In the genomic region with DNA sequence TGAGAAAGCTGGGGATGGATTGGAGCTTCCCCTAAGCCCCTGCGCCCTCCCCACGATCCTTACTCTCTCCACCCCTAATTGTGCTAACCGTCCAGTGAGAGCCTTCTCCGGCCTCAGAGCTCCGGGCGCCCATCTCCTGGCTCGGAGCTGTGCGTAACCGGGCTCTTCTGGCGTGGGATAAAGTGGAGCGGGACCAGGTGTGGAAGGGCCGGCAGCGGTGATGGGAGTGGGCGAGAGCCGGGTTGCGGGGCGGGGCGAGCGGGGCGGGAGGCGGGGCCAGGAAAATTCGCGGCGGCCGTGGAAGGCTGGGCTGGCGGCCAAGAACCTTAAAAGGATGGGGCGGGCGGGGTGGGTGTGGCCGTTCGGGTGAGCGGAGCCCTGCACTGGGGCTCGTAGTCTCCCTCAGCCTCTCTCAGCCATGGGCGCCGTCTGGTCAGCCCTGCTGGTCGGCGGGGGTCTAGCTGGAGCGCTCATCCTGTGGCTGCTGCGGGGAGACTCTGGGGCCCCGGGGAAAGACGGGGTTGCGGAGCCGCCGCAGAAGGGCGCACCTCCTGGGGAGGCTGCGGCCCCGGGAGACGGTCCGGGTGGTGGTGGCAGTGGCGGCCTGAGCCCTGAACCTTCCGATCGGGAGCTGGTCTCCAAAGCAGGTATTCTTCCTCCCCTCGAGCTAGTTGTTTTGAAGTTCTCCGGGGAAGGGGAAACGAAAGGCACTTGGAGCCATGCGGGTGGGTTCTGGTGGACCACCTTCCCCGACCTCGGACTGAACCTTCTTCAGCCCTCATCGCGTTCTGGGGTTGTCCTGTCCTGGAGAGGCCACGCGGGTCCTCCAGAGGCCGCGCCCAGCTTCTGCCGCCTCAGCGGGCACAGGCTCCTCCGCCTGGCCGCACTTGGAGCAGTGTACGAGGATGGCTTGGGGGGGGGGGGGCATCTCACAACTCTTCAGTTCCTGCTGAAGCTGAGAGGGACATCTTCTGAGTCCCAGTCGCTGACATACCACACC, we compare ENCODE assay signal across 8 mouse cellular contexts. TPM values are rescaled to one million over a fixed set of nuclear protein-coding genes. Genes with fewer than 3 reads are reported as not detected.
DNase-seq lines count a peak whose midpoint lies in the region; ATAC-seq and TF ChIP-seq lines count a peak whose summit lies in the region.

Stbd1 (plus strand) TSS at position 351 of the 1,000 bp plus-strand sequence.

- TF ChIP-seq POLR2A in ES-Bruce4 (IDR thresholded peaks at IDR 0.05; ENCODE audit: insufficient read depth, low read length): no peak
- peak; percentile 37 for TF ChIP-seq POLR2A in small intestine, adult 2 months (IDR thresholded peaks at IDR 0.05; ENCODE audit: low read depth, low read length)

- no peak for TF ChIP-seq EP300 in ES-Bruce4 (IDR thresholded peaks at IDR 0.05; ENCODE audit: insufficient read depth, low read depth, low read length)

- peaks cover 5% of the 10 kb centered on the region for H3K27me3 ChIP-seq in ES-Bruce4 (ENCODE audit: control insufficient read depth, insufficient read depth, low read length, poor library complexity, severe bottlenecking)
- H3K27me3 ChIP-seq in forebrain, embryonic 15.5 days: no peaks in the 10 kb centered on the region
- H3K27me3 ChIP-seq in hindbrain, embryonic 10.5 days (ENCODE audit: insufficient read depth, poor library complexity, severe bottlenecking): peaks cover 33% of the 10 kb centered on the region
- peaks cover 11% of the 10 kb centered on the region; the same call in 1 of the 2 replicates for H3K27me3 ChIP-seq in limb, embryonic 10.5 days (ENCODE audit: low read depth, poor library complexity, severe bottlenecking)
- peaks cover 41% of the 10 kb centered on the region for H3K27me3 ChIP-seq in midbrain, embryonic 10.5 days (ENCODE audit: low read depth, poor library complexity, severe bottlenecking)
- peaks cover 5% of the 10 kb centered on the region; the same call in 1 of the 2 replicates for H3K27me3 ChIP-seq in small intestine, adult 2 months (ENCODE audit: control insufficient read depth, insufficient read depth, low read length)

- no peak within 1 kb of the TSS for H3K27ac ChIP-seq in ES-Bruce4 (ENCODE audit: insufficient read depth, low read length)
- H3K27ac ChIP-seq in forebrain, embryonic 15.5 days (replicated peaks): no peak within 1 kb of the TSS
- peak within 1 kb of the TSS; percentile 83 for H3K27ac ChIP-seq in hindbrain, embryonic 10.5 days
- H3K27ac ChIP-seq in limb, embryonic 10.5 days: peak within 1 kb of the TSS; percentile 87
- peak within 1 kb of the TSS; percentile 80 for H3K27ac ChIP-seq in midbrain, embryonic 10.5 days (replicated peaks)
- H3K27ac ChIP-seq in small intestine, adult 2 months (ENCODE audit: insufficient read depth, low read depth, low read length): peak within 1 kb of the TSS; percentile 2; the same call in 1 of the 2 replicates

- no peaks in the 10 kb centered on the region for H3K9me3 ChIP-seq in ES-Bruce4 (replicated peaks; ENCODE audit: control insufficient read depth, insufficient read depth, low read length, poor library complexity, severe bottlenecking)
- H3K9me3 ChIP-seq in forebrain, embryonic 15.5 days: no peaks in the 10 kb centered on the region
- H3K9me3 ChIP-seq in hindbrain, embryonic 10.5 days: no peaks in the 10 kb centered on the region
- H3K9me3 ChIP-seq in limb, embryonic 10.5 days (replicated peaks): no peaks in the 10 kb centered on the region
- no peaks in the 10 kb centered on the region for H3K9me3 ChIP-seq in midbrain, embryonic 10.5 days (replicated peaks)

- no peaks in the 10 kb centered on the region for H3K4me1 ChIP-seq in ES-Bruce4 (ENCODE audit: control insufficient read depth, insufficient read depth, low read length)
- H3K4me1 ChIP-seq in forebrain, embryonic 15.5 days: peaks cover 12% of the 10 kb centered on the region; the same call in 1 of the 2 replicates
- H3K4me1 ChIP-seq in hindbrain, embryonic 10.5 days (replicated peaks): peaks cover 16% of the 10 kb centered on the region; the same call in 1 of the 2 replicates
- peaks cover 11% of the 10 kb centered on the region for H3K4me1 ChIP-seq in limb, embryonic 10.5 days
- peaks cover 16% of the 10 kb centered on the region for H3K4me1 ChIP-seq in midbrain, embryonic 10.5 days
- peaks cover 10% of the 10 kb centered on the region for H3K4me1 ChIP-seq in small intestine, adult 2 months (ENCODE audit: control insufficient read depth, insufficient read depth, insufficient read length, low read length)

- no peak for TF ChIP-seq CTCF in ES-Bruce4 (IDR thresholded peaks at IDR 0.05; ENCODE audit: low read depth, low read length)
- TF ChIP-seq CTCF in small intestine, adult 2 months (IDR thresholded peaks at IDR 0.05; ENCODE audit: extremely low read depth, insufficient read length, insufficient replicate concordance, low read depth, low read length): no peak

- peak within 1 kb of the TSS; percentile 98 for H3K4me2 ChIP-seq in forebrain, embryonic 15.5 days (replicated peaks)

- H3K4me3 ChIP-seq in ES-Bruce4 (ENCODE audit: low read depth, low read length): peak within 1 kb of the TSS; percentile 72
- H3K4me3 ChIP-seq in forebrain, embryonic 15.5 days: peak within 1 kb of the TSS; percentile 62
- peak within 1 kb of the TSS; percentile 67 for H3K4me3 ChIP-seq in hindbrain, embryonic 10.5 days
- peak within 1 kb of the TSS; percentile 71 for H3K4me3 ChIP-seq in limb, embryonic 10.5 days
- H3K4me3 ChIP-seq in midbrain, embryonic 10.5 days: peak within 1 kb of the TSS; percentile 63
- H3K4me3 ChIP-seq in small intestine, adult 2 months (ENCODE audit: low read depth, low read length): peak within 1 kb of the TSS; percentile 82

- peak within 1 kb of the TSS; percentile 43 for H3K9ac ChIP-seq in ES-Bruce4 (ENCODE audit: low read depth, poor library complexity, severe bottlenecking)
- peak within 1 kb of the TSS; percentile 63 for H3K9ac ChIP-seq in forebrain, embryonic 15.5 days (replicated peaks)

- H3K36me3 ChIP-seq in ES-Bruce4 (ENCODE audit: control insufficient read depth, insufficient read depth, low read length, poor library complexity, severe bottlenecking): no peaks in the 10 kb centered on the region
- no peaks in the 10 kb centered on the region for H3K36me3 ChIP-seq in forebrain, embryonic 15.5 days
- no peaks in the 10 kb centered on the region for H3K36me3 ChIP-seq in hindbrain, embryonic 10.5 days
- H3K36me3 ChIP-seq in limb, embryonic 10.5 days: no peaks in the 10 kb centered on the region
- no peaks in the 10 kb centered on the region for H3K36me3 ChIP-seq in midbrain, embryonic 10.5 days
- H3K36me3 ChIP-seq in small intestine, adult 2 months (ENCODE audit: control insufficient read depth, insufficient read depth, low read length): no peaks in the 10 kb centered on the region

- ATAC-seq in forebrain, embryonic 15.5 days (replicated peaks): peak; percentile 94

- DNase-seq in adrenal gland, postnatal 10 days: peak; percentile 82
- DNase-seq in hindbrain, embryonic 10.5 days (ENCODE audit: low spot score): peak; percentile 84
- DNase-seq in limb, embryonic 10.5 days (ENCODE audit: low spot score): peak; percentile 91
- peak; percentile 85 for DNase-seq in midbrain, embryonic 10.5 days (ENCODE audit: low spot score)
- no peak for DNase-seq in frontal cortex, postnatal 25 days (ENCODE audit: low spot score in 2 of 2)

- WGBS in forebrain, embryonic 15.5 days: under 1% methylated on average over 63 of the region's 69 CpGs
- under 1% methylated on average over 69 of the region's 69 CpGs for WGBS in hindbrain, embryonic 10.5 days
- under 1% methylated on average over 69 of the region's 69 CpGs for WGBS in limb, embryonic 10.5 days
- WGBS in midbrain, embryonic 10.5 days: under 1% methylated on average over 69 of the region's 69 CpGs
- 1% methylated on average over 66 of the region's 69 CpGs for WGBS in small intestine, adult 2 months

RNA-seq across cellular contexts. Expression of gene Stbd1, which starts in this region (rescaled TPM):
- 2.7 and 2.8 TPM in 2 replicates for polyA plus RNA-seq in ES-Bruce4 (2011; ENCODE audit: insufficient read depth, insufficient read length, low read depth, missing spikeins)
- total RNA-seq in adrenal gland, postnatal 10 days (2021): 10 to 100 TPM; 16.8 to 18.6 TPM
- polyA plus RNA-seq in forebrain, embryonic 15.5 days (2015; fragmentation: Nextera tagmentation; extraction: Ambion mirVana): 3.4 TPM in 2 replicates
- 6.8 and 8.2 TPM in 2 replicates for polyA plus RNA-seq in hindbrain, embryonic 10.5 days (2016; fragmentation: Nextera tagmentation; extraction: Ambion mirVana)
- 7.9 and 8.6 TPM in 2 replicates for polyA plus RNA-seq in limb, embryonic 10.5 days (2016; fragmentation: Nextera tagmentation; extraction: Ambion mirVana)
- 6.7 and 7.5 TPM in 2 replicates for polyA plus RNA-seq in midbrain, embryonic 10.5 days (2016; fragmentation: Nextera tagmentation; extraction: Ambion mirVana)
- polyA plus RNA-seq in small intestine, adult 2 months (2012; rRNA removed): 0.94 and 1.0 TPM in 2 replicates

Comparison
In these comparisons a context has a peak if more than half of its experiments do, and no peak if none do; other contexts are left out.
1. H3K27ac ChIP-seq: peak in hindbrain, embryonic 10.5 days (single experiment), limb, embryonic 10.5 days (single experiment), midbrain, embryonic 10.5 days (single experiment) and small intestine, adult 2 months (single experiment); none in ES-Bruce4 (single experiment) and forebrain, embryonic 15.5 days (single experiment).
2. DNase-seq: peak in adrenal gland, postnatal 10 days (single experiment), hindbrain, embryonic 10.5 days (single experiment), limb, embryonic 10.5 days (single experiment) and midbrain, embryonic 10.5 days (single experiment); none in frontal cortex, postnatal 25 days (0 of 2).
3. Peak in every context shown above with its lines, with median percentiles within 50 percentile points of each other: H3K4me3 ChIP-seq.